Mouse (Mus musculus) intestine, postnatal 0 days (tissue): ENCODE results near the gene Fgfr2. TPM values are rescaled to one million over a fixed set of nuclear protein-coding genes. Genes with fewer than 3 reads are reported as not detected.

Experiments
- ATAC-seq: fragments of 200-750 bp; cut with Nextera tagmentation; 2 replicates; pipeline ENCODE4 v1.8.0; 2017; ENCODE audit warnings: mild to moderate bottlenecking, moderate TSS enrichment, moderate library complexity
- H3K27ac ChIP-seq: fragments of 300-500 bp; sonication (generic); 2 replicates; pipeline ENCODE4 v1.5.1; 2014; ENCODE audit warnings: mild to moderate bottlenecking, low read depth, low read length, moderate library complexity
- H3K27me3 ChIP-seq: fragments of 300-500 bp; sonication (generic); replicated peaks from 2 replicates; pipeline ENCODE4 v1.6.1; 2014; ENCODE audit warnings: low read length, mixed read lengths; ENCODE audit not compliant: control insufficient read depth, insufficient read depth
- H3K36me3 ChIP-seq: fragments of 300-500 bp; sonication (generic); 2 replicates; pipeline ENCODE4 v1.6.1; 2014; ENCODE audit warnings: mild to moderate bottlenecking, moderate library complexity; ENCODE audit not compliant: control insufficient read depth, insufficient read depth
- H3K4me1 ChIP-seq: fragments of 300-500 bp; sonication (generic); replicated peaks from 2 replicates; pipeline ENCODE4 v1.6.1; 2014; ENCODE audit warnings: antibody characterized with exemption, low read length, mixed read lengths; ENCODE audit not compliant: control insufficient read depth, insufficient read depth
- H3K4me2 ChIP-seq: fragments of 300-500 bp; sonication (generic); replicated peaks from 2 replicates; pipeline ENCODE4 v1.6.1; 2014; ENCODE audit warnings: low read depth, mild to moderate bottlenecking, moderate library complexity
- H3K4me3 ChIP-seq: fragments of 300-500 bp; sonication (generic); 2 replicates; pipeline ENCODE4 v1.5.1; 2014; ENCODE audit warnings: low read depth, low read length
- H3K9ac ChIP-seq: fragments of 300-500 bp; sonication (generic); 2 replicates; pipeline ENCODE4 v1.6.1; 2014; ENCODE audit warnings: mild to moderate bottlenecking, low read depth, low read length
- H3K9me3 ChIP-seq: fragments of 300-500 bp; sonication (generic); 2 replicates; pipeline ENCODE4 v1.6.1; 2016; ENCODE audit warnings: mixed run types; ENCODE audit not compliant: control insufficient read depth
- CTCF ChIP-seq: sonication (generic); IDR thresholded peaks from 2 replicates; pipeline ENCODE4 v1.5.1; 2016; ENCODE audit warnings: low read depth, mild to moderate bottlenecking, control low read depth, antibody characterized with exemption, moderate library complexity
- WGBS: fragments of 180-500 bp; shearing (Covaris S2); extraction: QIAGEN DNeasy Blood & Tissue Kit; methylation state at CpG from one replicate; pipeline ENCODE4 v1.1.7; 2014; 5-methylcytosine and 5-hydroxymethylcytosine counted together
- polyA plus RNA-seq: library from polyadenylated mRNA; unstranded; fragments of >200 nt; fragmentation: Nextera tagmentation; extraction: Ambion mirVana; gene quantifications from 2 replicates; pipeline ENCODE4 v1.2.1, GENCODE M21; 2015

Gene Fgfr2
- polyA plus RNA-seq, 1 experiment from 2014 or later: 29.5 TPM

DNA sequence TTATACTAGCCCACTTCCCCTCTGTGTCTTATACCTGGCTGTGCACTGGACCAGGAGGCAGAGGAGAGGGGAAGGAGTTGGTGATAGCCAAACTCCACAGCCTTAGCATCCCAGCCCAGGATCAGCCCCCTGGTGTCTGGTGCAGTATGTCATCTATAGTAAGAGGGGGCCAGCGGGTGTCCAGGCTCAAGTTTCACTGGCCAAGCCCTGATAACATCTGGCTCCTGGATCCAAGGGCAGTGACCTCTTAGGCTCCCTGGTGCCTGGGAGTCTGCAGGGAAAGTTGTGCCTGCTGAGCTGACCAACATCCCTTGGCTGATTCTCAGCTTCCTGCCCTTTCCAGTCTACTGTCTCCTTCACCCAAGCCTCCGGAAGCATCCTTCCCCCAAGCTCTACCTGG lies 1315.9 kb downstream of the Fgfr2 start:
- ATAC-seq: no peak
- no peak for TF ChIP-seq CTCF
- Histone ChIP-seq H3K4me2 (no peak overlapping the region), H3K9me3 (no peaks in the 10 kb centered on the region), H3K36me3 (no peaks in the 10 kb centered on the region), H3K27ac (no peak overlapping the region), H3K4me1 (no peaks in the 10 kb centered on the region), H3K4me3 (no peak overlapping the region), H3K9ac (no peak overlapping the region), H3K27me3 (no peaks in the 10 kb centered on the region)
- 23% methylated on average over 2 of the region's 2 CpGs for WGBS

GRCm38 (mm10) chr7:131805525-131806202 lies 1317.5 kb downstream of the Fgfr2 start:
- Histone ChIP-seq H3K27me3 (no peaks in the 10 kb centered on the region), H3K4me3 (no peak overlapping the region), H3K36me3 (no peaks in the 10 kb centered on the region), H3K9me3 (no peaks in the 10 kb centered on the region), H3K4me2 (no peak overlapping the region), H3K27ac (no peak overlapping the region), H3K4me1 (no peaks in the 10 kb centered on the region), H3K9ac (no peak overlapping the region)
- 76% methylated on average over 9 of the region's 9 CpGs for WGBS
- no peak for ATAC-seq
- TF ChIP-seq CTCF: no peak

DNA sequence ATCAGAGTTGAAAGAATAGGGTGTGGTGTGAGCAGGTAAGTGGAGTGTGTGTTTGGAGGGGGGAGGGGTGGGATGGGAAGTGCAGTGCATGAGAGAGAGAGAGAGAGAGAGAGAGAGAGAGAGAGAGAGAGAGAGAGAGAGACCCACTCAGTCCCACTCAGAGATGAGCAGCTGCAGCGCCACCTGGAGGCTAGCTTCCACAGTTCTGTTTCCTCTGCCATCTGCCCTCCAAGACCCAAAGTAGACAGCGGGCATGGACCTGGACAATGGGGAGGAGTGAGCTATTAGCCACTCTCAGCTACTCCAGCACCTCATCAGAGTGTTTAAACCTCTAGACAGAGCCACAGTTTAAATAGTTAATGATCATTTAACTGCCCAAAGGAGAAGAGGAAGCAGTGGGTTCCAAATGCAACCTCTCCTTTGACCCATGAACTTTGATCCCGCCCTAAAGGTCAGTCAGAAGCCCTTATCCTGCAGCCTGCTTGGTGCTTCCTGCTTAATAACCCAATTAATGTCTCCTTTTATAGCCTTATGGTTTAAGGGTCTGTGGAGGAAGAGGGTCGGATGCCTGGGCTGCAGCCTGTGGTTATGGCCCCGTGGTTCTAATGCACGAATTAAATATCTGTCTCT lies 1322.6 kb downstream of the Fgfr2 start:
- 55% methylated on average over 6 of the region's 6 CpGs for WGBS
- Histone ChIP-seq H3K4me1 (no peaks in the 10 kb centered on the region), H3K4me3 (no peak overlapping the region), H3K27me3 (no peaks in the 10 kb centered on the region), H3K9ac (no peak overlapping the region), H3K9me3 (no peaks in the 10 kb centered on the region), H3K4me2 (no peak overlapping the region), H3K27ac (no peak overlapping the region), H3K36me3 (no peaks in the 10 kb centered on the region)
- TF ChIP-seq CTCF: peak; percentile 54
- ATAC-seq: no peak

- Histone ChIP-seq H3K9me3 (no peaks in the 10 kb centered on the region), H3K36me3 (no peaks in the 10 kb centered on the region), H3K9ac (no peak overlapping the region), H3K4me3 (no peak overlapping the region), H3K27ac (no peak overlapping the region), H3K4me1 (no peaks in the 10 kb centered on the region), H3K27me3 (no peaks in the 10 kb centered on the region), H3K4me2 (no peak overlapping the region)
- 64% methylated on average over 6 of the region's 6 CpGs for WGBS
- no peak for TF ChIP-seq CTCF
- no peak for ATAC-seq
These were observed 1326.0 kb downstream of the Fgfr2 start for GRCm38 (mm10) chr7:131797161-131797560.

- no peaks in the 10 kb centered on the region for H3K36me3 ChIP-seq
- no peaks in the 10 kb centered on the region for H3K4me1 ChIP-seq
- H3K4me2 ChIP-seq: no peak overlapping the region
- WGBS: 74% methylated on average over 10 of the region's 10 CpGs
- no peak overlapping the region for H3K4me3 ChIP-seq
- ATAC-seq: no peak
- no peak overlapping the region for H3K9ac ChIP-seq
- no peaks in the 10 kb centered on the region for H3K9me3 ChIP-seq
- H3K27ac ChIP-seq: no peak overlapping the region
- no peaks in the 10 kb centered on the region for H3K27me3 ChIP-seq
- no peak for TF ChIP-seq CTCF
These were observed 1334.4 kb downstream of the Fgfr2 start for GRCm38 (mm10) chr7:131788595-131789206.

DNA sequence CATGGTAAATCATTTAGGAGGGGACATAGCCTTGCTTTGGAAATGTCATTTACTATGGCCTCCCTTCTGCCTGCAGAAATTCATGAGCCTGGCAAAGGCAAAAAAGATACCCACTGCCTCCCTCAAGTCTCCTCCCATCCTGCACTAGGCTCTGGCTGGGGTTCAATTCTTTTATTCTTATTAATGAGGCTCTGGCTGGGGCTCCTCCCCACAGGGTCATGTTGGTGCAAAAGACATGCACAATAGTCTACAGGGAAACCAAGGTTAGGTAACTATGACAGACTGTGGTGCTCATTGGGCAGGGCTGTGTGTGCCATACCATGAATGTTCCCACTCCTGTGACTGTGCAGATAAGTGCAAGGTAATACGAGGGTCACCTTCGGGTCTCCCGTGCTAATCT lies 1337.4 kb downstream of the Fgfr2 start:
- TF ChIP-seq CTCF: no peak
- Histone ChIP-seq H3K9me3 (no peaks in the 10 kb centered on the region), H3K4me1 (no peaks in the 10 kb centered on the region), H3K36me3 (no peaks in the 10 kb centered on the region), H3K4me2 (no peak overlapping the region), H3K4me3 (no peak overlapping the region), H3K9ac (no peak overlapping the region), H3K27ac (no peak overlapping the region), H3K27me3 (no peaks in the 10 kb centered on the region)
- no peak for ATAC-seq
- 91% methylated on average over 3 of the region's 3 CpGs for WGBS
